Mouse (Mus musculus): ENCODE measurements around the gene Miox. TPM values are rescaled to one million over a fixed set of nuclear protein-coding genes. Genes with fewer than 3 reads are reported as not detected.

Gene Miox
- polyA plus RNA-seq, 1 experiment from 2014 or later: not detected

- peaks cover 28% of the 10 kb centered on the region for H3K36me3 ChIP-seq (ENCODE audit: control insufficient read depth, insufficient read depth, low read length)
- no peak overlapping the region for H3K9ac ChIP-seq (ENCODE audit: low read length)
- H3K9me3 ChIP-seq (ENCODE audit: control insufficient read depth, low read length): no peaks in the 10 kb centered on the region
- DNase-seq (ENCODE audit: low spot score) (no peak), ATAC-seq (ENCODE audit: low FRiP score, low TSS enrichment) (no peak)
- WGBS: 95% methylated on average over 11 of the region's 11 CpGs
- TF ChIP-seq CTCF (IDR thresholded peaks at IDR 0.05; ENCODE audit: low read depth) (no peak), EP300 (optimal IDR thresholded peaks at IDR 0.05) (no peak)
- H3K4me3 ChIP-seq (ENCODE audit: low read depth, low read length): no peak overlapping the region
- H3K4me1 ChIP-seq (replicated peaks; ENCODE audit: control insufficient read depth, insufficient read depth): no peaks in the 10 kb centered on the region
- no peak overlapping the region for H3K4me2 ChIP-seq (replicated peaks; ENCODE audit: low read depth)
- no peak overlapping the region for H3K27ac ChIP-seq (replicated peaks)
- no peaks in the 10 kb centered on the region for H3K27me3 ChIP-seq (ENCODE audit: control insufficient read depth, insufficient read depth, low read length)
Observed at GRCm38 (mm10) chr15:89289455-89289854, 44.7 kb upstream of the Miox start.

- H3K27me3 ChIP-seq (ENCODE audit: control insufficient read depth, insufficient read depth, low read length): no peaks in the 10 kb centered on the region
- TF ChIP-seq CTCF (IDR thresholded peaks at IDR 0.05; ENCODE audit: low read depth) (no peak), EP300 (optimal IDR thresholded peaks at IDR 0.05) (no peak)
- DNase-seq (ENCODE audit: low spot score) (peak; percentile 77), ATAC-seq (ENCODE audit: low FRiP score, low TSS enrichment) (peak; percentile 83)
- WGBS: 69% methylated on average over 3 of the region's 3 CpGs
- H3K4me2 ChIP-seq (replicated peaks; ENCODE audit: low read depth): no peak overlapping the region
- H3K36me3 ChIP-seq (ENCODE audit: control insufficient read depth, insufficient read depth, low read length): peaks cover 34% of the 10 kb centered on the region
- no peaks in the 10 kb centered on the region; the same call in 1 of the 2 replicates for H3K4me1 ChIP-seq (replicated peaks; ENCODE audit: control insufficient read depth, insufficient read depth)
- no peaks in the 10 kb centered on the region for H3K9me3 ChIP-seq (ENCODE audit: control insufficient read depth, low read length)
- no peak overlapping the region for H3K4me3 ChIP-seq (ENCODE audit: low read depth, low read length)
- H3K9ac ChIP-seq (ENCODE audit: low read length): no peak overlapping the region
- no peak overlapping the region for H3K27ac ChIP-seq (replicated peaks)
Observed at GRCm38 (mm10) chr15:89291521-89291920, 42.7 kb upstream of the Miox start.

GRCm38 (mm10) chr15:89292795-89293194 is 41.4 kb upstream of the Miox start:
- Histone ChIP-seq H3K27ac (replicated peaks) (no peak overlapping the region; the same call in 1 of the 2 replicates), H3K9me3 (ENCODE audit: control insufficient read depth, low read length) (no peaks in the 10 kb centered on the region), H3K36me3 (ENCODE audit: control insufficient read depth, insufficient read depth, low read length) (peaks cover 34% of the 10 kb centered on the region), H3K27me3 (ENCODE audit: control insufficient read depth, insufficient read depth, low read length) (no peaks in the 10 kb centered on the region), H3K4me1 (replicated peaks; ENCODE audit: control insufficient read depth, insufficient read depth) (no peaks in the 10 kb centered on the region; the same call in 1 of the 2 replicates), H3K9ac (ENCODE audit: low read length) (no peak overlapping the region), H3K4me3 (ENCODE audit: low read depth, low read length) (no peak overlapping the region), H3K4me2 (replicated peaks; ENCODE audit: low read depth) (no peak overlapping the region)
- 17% methylated on average over 2 of the region's 2 CpGs for WGBS
- DNase-seq (ENCODE audit: low spot score) (peak; percentile 51), ATAC-seq (ENCODE audit: low FRiP score, low TSS enrichment) (peak; percentile 38)
- TF ChIP-seq CTCF (IDR thresholded peaks at IDR 0.05; ENCODE audit: low read depth) (no peak), EP300 (optimal IDR thresholded peaks at IDR 0.05) (no peak)

DNA sequence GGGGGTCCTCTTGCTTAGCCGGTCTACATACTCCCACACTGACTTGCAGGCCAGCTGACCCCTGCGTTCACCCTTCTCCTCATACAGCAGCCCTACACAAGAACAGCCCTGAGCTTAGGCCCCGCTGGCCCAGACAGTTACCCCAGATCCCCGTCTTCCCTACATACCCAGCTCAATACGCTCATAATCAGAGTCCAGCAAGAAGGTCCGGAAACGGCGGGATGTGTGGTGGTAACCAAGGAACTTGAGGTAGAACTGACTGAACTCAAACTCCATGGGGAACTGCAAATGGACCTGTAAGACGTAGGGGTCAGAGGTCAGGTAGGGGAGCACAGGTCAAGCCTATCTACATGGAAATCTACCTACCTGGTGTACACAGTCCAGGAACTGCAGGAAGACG is 40.4 kb upstream of the Miox start:
- Histone ChIP-seq H3K36me3 (ENCODE audit: control insufficient read depth, insufficient read depth, low read length) (peaks cover 32% of the 10 kb centered on the region), H3K27ac (replicated peaks) (no peak overlapping the region), H3K4me1 (replicated peaks; ENCODE audit: control insufficient read depth, insufficient read depth) (no peaks in the 10 kb centered on the region; the same call in 1 of the 2 replicates), H3K9me3 (ENCODE audit: control insufficient read depth, low read length) (no peaks in the 10 kb centered on the region), H3K4me2 (replicated peaks; ENCODE audit: low read depth) (no peak overlapping the region), H3K9ac (ENCODE audit: low read length) (no peak overlapping the region), H3K4me3 (ENCODE audit: low read depth, low read length) (no peak overlapping the region), H3K27me3 (ENCODE audit: control insufficient read depth, insufficient read depth, low read length) (no peaks in the 10 kb centered on the region)
- DNase-seq (ENCODE audit: low spot score) (no peak), ATAC-seq (ENCODE audit: low FRiP score, low TSS enrichment) (0 out of 2 replicates have a peak, but pooled peaks have one; percentile 13)
- WGBS: 91% methylated on average over 10 of the region's 10 CpGs
- TF ChIP-seq EP300 (optimal IDR thresholded peaks at IDR 0.05): no peak
- TF ChIP-seq CTCF (IDR thresholded peaks at IDR 0.05; ENCODE audit: low read depth): no peak

- Histone ChIP-seq H3K4me2 (replicated peaks; ENCODE audit: low read depth) (no peak overlapping the region), H3K27me3 (ENCODE audit: control insufficient read depth, insufficient read depth, low read length) (no peaks in the 10 kb centered on the region), H3K4me3 (ENCODE audit: low read depth, low read length) (no peak overlapping the region), H3K4me1 (replicated peaks; ENCODE audit: control insufficient read depth, insufficient read depth) (no peaks in the 10 kb centered on the region; the same call in 1 of the 2 replicates), H3K9ac (ENCODE audit: low read length) (no peak overlapping the region), H3K27ac (replicated peaks) (peak overlapping the region; percentile 49; the same call in 1 of the 2 replicates), H3K9me3 (ENCODE audit: control insufficient read depth, low read length) (no peaks in the 10 kb centered on the region), H3K36me3 (ENCODE audit: control insufficient read depth, insufficient read depth, low read length) (peaks cover 38% of the 10 kb centered on the region)
- WGBS: 82% methylated on average over 8 of the region's 8 CpGs
- ATAC-seq (ENCODE audit: low FRiP score, low TSS enrichment): no peak
- no peak for TF ChIP-seq EP300 (optimal IDR thresholded peaks at IDR 0.05)
- no peak for TF ChIP-seq CTCF (IDR thresholded peaks at IDR 0.05; ENCODE audit: low read depth)
- no peak for DNase-seq (ENCODE audit: low spot score)
Observed at GRCm38 (mm10) chr15:89295580-89296165, 38.5 kb upstream of the Miox start.

- Histone ChIP-seq H3K9me3 (ENCODE audit: control insufficient read depth, low read length) (no peaks in the 10 kb centered on the region), H3K36me3 (ENCODE audit: control insufficient read depth, insufficient read depth, low read length) (peaks cover 42% of the 10 kb centered on the region), H3K4me2 (replicated peaks; ENCODE audit: low read depth) (no peak overlapping the region), H3K27ac (replicated peaks) (peak overlapping the region; percentile 49; the same call in 1 of the 2 replicates), H3K4me3 (ENCODE audit: low read depth, low read length) (no peak overlapping the region), H3K4me1 (replicated peaks; ENCODE audit: control insufficient read depth, insufficient read depth) (no peaks in the 10 kb centered on the region; the same call in 1 of the 2 replicates), H3K9ac (ENCODE audit: low read length) (no peak overlapping the region), H3K27me3 (ENCODE audit: control insufficient read depth, insufficient read depth, low read length) (no peaks in the 10 kb centered on the region)
- WGBS: 7% methylated on average over 1 of the region's 1 CpGs
- no peak for TF ChIP-seq EP300 (optimal IDR thresholded peaks at IDR 0.05)
- TF ChIP-seq CTCF (IDR thresholded peaks at IDR 0.05; ENCODE audit: low read depth): no peak
- peak; percentile 66 for DNase-seq (ENCODE audit: low spot score)
- peak; percentile 83 for ATAC-seq (ENCODE audit: low FRiP score, low TSS enrichment)
Observed at GRCm38 (mm10) chr15:89296465-89296864, 37.7 kb upstream of the Miox start.
